Mouse (Mus musculus): ENCODE results near the gene Ckap2.

DNA sequence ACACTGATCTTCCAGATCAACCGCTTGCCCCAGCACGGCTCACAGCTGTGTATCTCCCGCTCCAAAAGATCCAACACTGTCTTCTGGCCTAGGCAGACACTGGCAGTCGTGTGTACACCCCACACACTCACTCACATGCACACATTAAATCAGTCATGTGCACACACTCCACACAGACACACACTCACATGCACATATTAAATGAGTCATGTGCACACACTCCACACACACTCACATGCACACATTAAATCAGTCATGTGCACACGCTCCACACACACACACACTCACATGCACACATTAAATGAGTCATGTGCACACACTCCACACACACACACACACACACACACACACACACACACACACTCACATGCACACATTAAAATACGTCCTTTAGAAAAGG lies 12.3 kb upstream of the Ckap2 start:
- no peak for TF ChIP-seq MAFK (IDR thresholded peaks at IDR 0.05; ENCODE audit: borderline replicate concordance, low read depth, low read length)
- no peak for TF ChIP-seq CTCF (IDR thresholded peaks at IDR 0.05 in 2 of 3, conservative IDR thresholded peaks at IDR 0.05 in 1 of 3; ENCODE audit: control insufficient read depth in 1 of 3, insufficient read depth in 1 of 3, low read depth in 2 of 3, low read length in 3 of 3, poor library complexity in 1 of 3, severe bottlenecking in 1 of 3)
- TF ChIP-seq SMC3 (IDR thresholded peaks at IDR 0.05; ENCODE audit: low read depth, low read length): no peak
- TF ChIP-seq POLR2A (IDR thresholded peaks at IDR 0.05; ENCODE audit: control insufficient read depth in 1 of 2, insufficient read depth in 1 of 2, low read depth in 1 of 2, low read length in 2 of 2, poor library complexity in 1 of 2): no peak
- TF ChIP-seq MEF2A (IDR thresholded peaks at IDR 0.05; ENCODE audit: extremely low read depth, insufficient replicate concordance, low read depth, low read length, poor library complexity, severe bottlenecking): no peak
- no peak for TF ChIP-seq USF2 (IDR thresholded peaks at IDR 0.05; ENCODE audit: borderline replicate concordance in 1 of 2, insufficient read depth in 1 of 2, low read depth in 1 of 2, low read length in 2 of 2)
- no peak for TF ChIP-seq EP300 (IDR thresholded peaks at IDR 0.05; ENCODE audit: low read depth in 1 of 2, low read length in 2 of 2)
- no peak for TF ChIP-seq USF1 (IDR thresholded peaks at IDR 0.05; ENCODE audit: low read depth, low read length)
- TF ChIP-seq TCF12 (IDR thresholded peaks at IDR 0.05; ENCODE audit: low read depth, low read length): no peak
- no peak for TF ChIP-seq NRF1 (IDR thresholded peaks at IDR 0.05; ENCODE audit: insufficient read depth, low read depth, low read length, poor library complexity, severe bottlenecking)

All from MEL (cell line).